Mouse (Mus musculus) CD8-positive naive resting alpha-beta T cell, adult 2 months (primary cell): Measurements from ENCODE around the gene Xrcc6.
A peak's percentile ranks its signal among the peaks of the same experiment; 100 is the strongest.
"Not testable (repeated sequence)": the region's sequence is repeated elsewhere in the genome, so short reads cannot be mapped to it uniquely, and the experiment has no call there.

ENCODE experiments used
- DNase-seq, 2 experiments: peaks; one replicate each; pipeline ENCODE4 v3.0.0; 2022; ENCODE audit warnings: low read depth in 2 of 2, low spot score in 2 of 2

The Xrcc6 gene

DNA sequence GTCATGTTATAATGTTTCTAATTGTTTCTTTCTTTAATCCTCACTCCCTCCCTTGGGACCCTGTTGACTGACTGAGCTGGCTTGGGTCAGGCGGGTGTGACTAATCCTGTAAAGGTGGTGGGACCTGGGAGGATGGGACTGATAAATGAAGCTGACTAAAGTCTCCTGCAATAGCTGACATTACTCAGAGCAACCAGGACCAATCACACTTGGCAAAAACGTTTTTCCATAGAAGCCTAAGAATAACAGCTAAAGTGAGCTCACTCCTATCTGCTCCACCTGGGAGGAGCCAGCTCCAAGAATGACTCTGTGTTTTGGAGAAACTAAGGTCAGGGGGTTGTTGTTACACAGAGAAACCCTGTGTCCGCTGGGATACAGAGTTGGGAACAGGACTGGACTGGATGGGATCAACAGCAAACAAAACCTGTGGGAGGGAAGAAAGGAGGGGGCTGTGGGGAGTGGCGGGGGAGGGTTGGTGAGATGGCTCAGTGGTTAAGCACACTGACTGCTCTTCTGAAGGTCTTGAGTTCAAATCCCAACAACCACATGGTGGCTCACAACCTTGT is 22.6 kb upstream of the Xrcc6 start:
- no peak for DNase-seq

DNA sequence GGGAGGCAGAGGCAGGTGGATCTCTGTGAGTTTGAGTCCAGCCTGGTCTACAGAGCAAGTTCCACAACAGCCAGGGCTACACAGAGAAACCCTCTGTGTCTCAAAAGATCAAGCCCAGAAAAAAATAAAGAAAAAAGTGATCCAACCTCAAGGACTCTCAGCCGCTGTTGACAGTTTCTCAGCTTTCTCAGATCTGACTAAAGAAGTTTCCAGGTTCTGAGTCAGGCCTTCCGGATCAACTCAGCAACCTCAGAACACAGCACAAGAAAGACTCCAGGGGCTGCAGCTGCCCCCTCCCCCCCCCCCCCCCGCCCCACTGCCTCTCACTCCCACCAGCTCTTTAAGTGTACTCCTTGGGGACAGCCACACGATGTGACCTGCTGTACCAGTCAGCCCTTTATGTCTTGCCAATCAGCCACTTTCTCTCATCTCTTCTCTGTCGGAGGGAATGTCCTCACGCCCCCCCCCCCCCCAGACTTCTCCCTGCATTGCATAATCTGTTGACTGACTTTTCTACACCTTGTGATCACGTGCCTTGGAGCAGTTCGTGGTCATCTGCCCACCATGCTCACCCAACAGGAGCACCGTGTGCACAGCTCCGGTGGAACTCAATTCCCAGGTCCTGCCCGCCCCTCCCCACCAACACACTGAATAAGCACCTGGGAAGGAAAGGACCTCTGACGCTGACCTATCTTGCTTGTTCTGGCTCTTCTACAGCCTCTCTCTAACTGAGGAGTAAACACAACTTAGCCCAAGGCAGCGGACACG is 21.4 kb upstream of the Xrcc6 start:
- no peak for DNase-seq

DNA sequence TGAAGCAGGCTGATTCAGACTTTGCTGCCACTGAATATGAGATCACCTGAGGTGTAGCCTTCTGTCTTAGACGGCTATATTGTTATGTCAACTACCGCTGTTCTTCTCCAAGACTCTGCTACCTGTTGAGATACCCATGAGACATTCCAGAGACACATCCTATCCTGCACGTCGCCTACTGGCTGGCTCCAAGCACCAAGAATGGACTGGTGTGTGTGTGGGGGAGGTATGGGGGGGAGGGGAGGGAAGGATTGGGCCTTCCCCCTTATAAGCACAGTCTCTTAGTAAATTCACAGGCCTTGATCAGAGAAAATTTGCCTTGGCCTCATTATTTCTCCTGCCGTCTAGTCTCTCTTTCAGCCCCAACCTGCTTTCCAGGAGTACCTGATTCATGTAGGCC is 19.8 kb upstream of the Xrcc6 start:
- DNase-seq: no peak

DNA sequence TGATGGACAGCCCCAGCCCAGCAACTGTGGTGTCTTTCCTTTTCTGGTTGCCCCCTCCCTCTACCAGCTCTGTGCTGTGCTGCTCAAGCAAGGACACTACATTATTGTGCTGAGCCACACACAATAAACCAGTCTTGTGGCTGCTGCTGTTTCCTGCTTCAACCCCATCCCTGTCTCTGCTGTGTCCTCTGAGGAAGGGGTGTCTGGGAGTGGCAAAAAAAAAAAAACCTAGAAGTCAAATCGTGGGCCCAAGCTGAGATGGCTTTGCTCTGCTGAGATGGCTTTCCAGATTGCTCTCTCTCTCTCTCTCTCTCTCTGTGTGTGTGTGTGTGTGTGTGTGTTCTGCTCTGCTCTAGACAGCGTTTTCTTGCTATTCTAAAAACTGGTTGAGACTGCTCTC is 19.2 kb upstream of the Xrcc6 start:
- DNase-seq: no peak

DNA sequence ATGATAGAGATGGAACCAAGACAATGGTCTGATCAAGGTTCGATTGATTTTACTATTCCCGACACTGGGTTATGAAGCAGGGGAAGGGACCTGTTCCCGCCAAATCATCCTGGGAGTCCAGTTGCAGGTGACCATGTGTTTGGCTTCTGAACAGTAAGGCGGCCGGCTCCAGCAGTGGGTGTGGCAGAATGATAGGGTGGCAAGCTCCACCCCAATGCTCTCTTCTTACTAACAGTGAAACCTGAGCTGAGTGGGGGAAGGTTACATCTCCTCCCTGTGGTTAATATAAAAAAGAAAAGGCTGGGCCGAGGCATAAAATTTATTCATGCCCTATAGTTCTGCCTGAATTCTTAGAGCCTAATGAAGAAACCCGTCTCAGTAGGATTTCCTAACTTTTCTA is 18.5 kb upstream of the Xrcc6 start:
- DNase-seq: no peak

DNA sequence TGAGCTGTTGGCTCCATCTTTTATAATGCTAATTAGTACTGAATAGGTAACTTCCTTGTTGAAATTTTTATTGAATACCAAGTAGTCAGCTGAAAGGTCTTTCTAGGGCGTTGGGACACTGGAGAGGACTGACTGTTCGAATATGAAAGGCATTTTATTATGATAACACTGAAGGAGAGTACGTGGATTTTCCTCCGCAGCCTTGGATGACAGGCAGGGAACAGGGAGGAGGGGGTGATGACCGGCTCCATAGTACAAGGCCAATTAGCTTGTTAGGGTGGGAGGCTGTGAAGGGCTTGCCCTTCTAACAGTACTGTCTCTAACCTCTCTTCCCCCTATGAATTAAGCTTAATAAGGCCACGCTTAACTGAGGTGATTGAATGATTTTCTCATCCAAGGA is 18.0 kb upstream of the Xrcc6 start:
- DNase-seq: not testable (repeated sequence)

DNA sequence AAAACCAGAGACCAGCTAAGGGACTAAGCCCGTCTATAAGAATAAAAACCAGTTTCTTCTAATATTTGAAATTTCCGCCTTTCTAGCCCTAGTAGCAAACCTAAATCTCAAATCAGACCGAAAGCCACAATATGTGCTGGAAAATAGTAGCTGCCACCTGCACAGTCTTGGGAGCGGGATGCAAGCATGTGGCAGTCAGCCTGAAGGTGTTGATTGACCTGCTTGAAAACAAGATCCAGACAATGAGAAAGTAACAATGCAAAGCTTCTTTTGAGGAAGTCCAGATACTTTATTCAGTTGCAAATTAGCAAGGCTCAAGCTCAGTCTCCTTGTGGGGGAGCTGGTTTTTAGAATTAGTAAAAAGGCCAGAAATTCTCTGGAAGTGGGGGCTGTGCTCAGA is 17.1 kb upstream of the Xrcc6 start:
- DNase-seq: not testable (repeated sequence)

DNA sequence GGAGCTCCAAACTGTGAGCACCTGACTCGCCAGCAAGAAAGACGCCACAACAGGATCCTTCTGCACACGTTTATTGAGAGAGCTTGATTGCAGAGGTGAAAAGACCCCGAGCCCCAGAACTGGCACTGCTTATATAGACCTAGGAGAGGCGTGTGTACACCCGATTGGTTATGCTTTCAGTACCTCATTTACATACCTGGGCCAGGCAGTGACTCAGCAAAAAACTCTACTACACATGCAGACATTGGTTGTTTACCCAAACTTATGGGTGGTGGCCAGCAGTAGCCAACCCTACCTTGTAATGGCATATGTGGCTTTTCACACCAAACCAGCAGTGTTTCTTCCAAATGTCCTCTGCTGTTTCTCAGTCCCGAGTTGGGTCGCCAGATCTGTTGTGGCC is 12.5 kb upstream of the Xrcc6 start:
- not testable (repeated sequence) for DNase-seq

DNA sequence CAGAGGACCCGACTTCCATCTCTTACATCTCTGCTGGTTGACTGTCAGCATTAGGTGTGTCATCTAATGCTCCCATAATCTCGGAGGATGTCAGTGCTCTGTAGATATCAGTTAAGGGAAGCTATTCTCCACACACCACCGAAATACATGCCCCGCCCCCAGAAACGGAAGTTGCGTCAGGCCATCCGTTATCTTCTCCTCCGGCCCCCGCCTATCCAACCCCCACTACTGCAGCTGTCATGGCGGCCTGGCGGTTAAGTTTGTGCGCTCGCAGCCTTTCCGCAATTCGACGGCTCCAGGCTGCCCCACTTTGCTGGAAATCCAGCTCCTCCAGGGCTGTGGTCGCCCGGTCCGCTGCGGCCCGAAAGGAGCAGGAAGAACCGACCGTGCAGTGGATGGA is 7.3 kb upstream of the Xrcc6 start, which contains the start of gene 1700029P11Rik:
TSS of gene 1700029P11Rik (plus strand) at position 220 of the 400 bp plus-strand sequence.
- DNase-seq: no peak

DNA sequence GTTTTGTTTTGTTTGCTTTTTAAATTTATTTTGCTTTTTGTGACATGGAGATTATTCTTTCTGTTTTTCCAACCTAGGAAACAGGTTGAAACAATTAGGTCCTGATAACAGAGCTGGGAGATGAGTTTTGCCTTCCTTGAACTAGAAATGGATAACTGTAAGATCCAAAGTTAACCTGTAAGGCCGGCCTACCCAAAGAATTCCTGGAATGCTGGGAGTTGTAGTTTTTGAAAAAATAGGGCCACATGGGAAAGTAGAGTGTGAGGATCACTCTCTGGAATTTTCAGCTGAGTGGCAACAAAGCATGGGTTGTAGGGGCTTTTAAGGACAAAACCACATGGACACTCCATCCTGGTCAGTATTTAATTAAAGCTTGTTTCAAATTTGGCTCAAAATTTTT is 5.5 kb upstream of the Xrcc6 start:
- DNase-seq: no peak

DNA sequence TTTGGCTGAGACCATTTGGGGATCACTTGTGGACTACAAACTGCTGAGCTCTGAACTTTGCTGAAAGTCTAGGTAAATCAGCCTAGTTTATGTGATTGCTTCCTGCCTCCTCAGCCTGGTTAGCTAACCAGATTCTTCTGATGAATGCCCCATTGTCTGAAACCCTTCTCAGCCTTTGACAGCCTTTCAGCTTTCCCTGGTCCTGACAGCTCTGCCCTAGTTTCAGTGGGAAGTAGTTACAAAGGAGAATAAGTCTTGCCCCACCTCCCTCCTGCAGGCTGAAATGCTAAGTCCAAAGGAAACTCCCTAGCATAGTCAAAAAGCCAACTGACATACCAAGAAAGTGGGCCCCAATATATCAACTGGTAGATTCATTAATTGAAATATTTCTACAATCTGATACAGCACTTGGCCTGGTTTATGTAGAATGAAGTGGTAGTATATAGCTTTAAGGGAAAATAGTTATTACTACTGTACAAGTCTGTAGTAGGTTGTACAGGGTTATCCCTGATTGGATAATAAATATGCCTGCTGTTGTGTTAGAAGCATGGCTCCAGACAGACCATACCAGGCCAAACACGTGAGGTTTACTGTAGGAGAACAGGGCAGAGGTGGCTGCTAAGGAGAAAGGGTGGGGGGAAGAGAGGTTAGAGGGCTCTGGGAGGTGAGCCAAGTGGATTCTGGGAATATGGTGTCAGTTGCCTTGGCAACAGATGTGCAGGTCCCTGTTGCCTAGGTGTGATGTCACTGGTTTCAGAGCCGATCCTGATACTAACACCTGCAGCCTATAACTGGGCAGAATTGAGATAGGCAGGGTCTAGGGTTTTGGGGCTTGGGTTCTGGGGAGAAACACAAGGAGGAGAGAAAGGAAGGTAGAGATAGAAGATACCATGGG is 2.1 kb upstream of the Xrcc6 start:
- no peak for DNase-seq

DNA sequence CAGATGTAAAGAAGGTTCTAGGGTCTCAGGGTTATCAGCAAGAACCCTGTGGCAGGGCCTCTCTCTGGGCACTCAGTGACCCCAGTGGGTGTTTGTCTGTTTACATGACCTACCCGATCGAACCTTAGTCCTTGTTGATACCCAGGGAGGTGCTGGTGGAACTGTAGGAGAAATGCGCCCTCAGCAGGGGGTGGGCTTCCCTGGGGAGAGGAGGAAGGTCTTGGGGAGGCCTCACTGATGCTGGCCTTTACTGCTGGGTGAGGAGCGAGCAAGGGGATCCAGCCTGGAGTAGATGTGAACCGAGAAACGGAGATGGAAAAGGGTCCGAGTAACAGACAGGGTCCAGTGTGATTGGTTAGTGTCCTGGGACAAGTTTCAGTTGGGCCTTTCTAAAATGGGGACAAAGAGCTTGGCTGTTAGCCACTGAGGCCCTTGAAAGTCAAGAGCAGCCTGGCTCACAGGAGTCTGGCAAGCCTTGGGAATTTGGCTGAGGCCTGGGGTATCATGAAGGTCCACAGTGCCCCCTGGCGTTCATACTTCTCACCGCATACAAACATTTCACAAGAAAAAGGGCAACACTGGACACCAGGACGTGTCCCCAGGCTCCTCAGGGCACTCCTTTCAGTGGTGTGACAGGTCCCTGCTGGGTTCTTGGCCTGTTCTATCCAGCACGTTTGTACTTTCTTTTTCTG is 1.9 kb downstream of the Xrcc6 start:
- peak; percentile 29 to 63 for DNase-seq

DNA sequence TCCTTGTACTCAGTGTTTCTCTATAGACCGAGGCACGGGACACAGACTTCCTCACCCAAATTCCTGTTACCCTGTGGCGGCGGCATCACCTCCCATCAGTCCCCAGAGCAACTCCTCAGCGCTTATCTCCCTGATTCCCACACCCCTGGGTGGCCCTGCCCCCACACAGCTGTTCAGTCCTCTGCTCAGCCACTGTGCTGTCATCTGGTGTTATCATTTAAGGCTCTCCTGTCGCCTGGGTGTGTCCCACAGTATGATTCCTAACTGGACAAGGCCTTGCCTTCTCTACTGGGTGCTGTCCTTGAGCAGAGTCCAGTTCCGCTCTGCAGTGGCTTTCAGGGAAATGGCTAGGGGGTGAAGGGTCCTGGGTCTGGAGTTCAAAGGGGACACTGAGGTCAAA is 2.9 kb downstream of the Xrcc6 start:
- no peak for DNase-seq

DNA sequence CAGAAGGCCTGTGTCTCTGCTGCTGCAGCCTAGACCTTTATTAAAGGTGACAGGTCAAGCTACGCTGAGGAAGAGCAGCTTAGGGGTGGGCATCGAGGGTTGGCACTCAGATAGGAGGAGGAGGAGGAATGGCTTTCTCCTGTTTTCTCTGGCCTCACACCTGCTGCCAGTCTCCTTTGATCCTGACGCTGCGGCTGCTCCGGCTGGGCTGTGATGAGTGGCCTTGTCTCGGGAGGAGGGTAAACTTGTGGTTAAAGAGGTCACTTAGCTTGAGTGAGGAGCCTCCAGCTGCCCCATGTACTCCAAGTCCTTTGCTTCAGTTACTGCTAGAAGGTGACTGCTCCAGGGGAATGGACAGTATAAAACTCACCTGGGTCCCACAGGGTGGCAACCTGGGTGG is 6.4 kb downstream of the Xrcc6 start:
- DNase-seq: no peak

DNA sequence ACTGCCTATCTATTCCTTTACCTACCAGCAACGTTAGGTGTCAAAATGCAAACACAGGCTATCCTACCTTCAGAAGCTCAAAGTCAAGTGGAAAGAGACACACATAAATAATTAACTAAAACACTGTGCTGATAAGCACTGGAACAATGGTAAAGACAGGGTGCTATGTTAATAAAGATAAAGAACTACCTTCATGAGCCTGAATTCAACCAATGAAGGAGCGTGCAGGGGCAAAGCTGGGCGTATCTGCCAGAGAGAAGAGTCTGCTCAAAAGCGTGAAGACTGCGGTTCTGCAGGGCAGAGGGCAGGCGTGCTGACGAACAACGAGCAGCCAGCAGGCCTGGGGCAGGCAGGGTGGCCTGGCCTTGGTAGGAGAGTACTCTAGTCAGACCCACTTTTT is 16.6 kb downstream of the Xrcc6 start:
- no peak for DNase-seq

DNA sequence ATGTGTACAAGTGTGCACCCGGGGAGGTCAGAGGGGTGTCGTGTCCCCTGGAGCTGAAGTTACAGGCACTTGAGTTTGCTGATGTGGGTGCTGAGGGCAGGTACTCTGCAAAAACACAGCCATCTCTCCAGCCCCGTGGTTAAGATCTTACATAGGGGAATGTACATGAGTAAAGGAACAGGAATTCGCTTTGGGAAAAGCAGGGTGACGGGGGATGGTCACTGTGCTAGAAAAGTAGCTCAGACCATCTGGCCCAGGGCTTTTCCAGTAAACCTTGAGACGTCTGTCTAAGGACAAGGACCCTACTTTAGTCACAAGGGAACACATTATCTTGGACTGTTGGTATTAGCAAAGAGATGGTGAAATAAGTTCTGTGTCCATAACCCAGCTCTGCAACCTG is 24.3 kb downstream of the Xrcc6 start:
- no peak for DNase-seq

DNA sequence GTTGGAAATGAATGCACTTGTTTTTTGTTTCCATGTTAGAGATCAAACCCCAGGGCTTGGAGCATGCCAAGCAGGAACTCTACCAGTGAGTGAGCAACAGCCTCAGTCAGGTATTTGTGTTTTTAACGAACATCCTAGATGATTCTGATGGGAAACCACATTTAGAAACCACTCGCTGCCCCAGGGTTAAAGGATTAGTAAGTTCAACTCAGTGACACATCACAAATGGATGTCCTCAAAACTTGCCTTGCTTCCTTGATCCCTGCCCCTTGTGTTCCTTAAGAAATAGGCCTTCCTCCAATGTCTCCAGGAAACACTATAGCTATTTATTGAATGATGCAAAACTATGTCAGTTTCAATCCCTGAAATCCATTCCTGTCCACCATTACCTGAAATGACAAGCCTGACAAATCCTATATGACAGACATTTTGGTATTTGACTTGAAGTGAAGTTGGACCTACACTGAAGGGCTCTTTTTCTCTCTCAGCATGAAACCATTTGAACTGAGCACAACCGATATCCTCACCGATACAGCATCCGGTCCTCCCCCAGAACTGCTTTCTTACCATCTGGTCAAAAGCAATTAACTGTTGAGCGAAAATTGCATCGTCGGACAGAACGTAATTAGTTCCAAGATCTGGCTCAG is 27.2 kb downstream of the Xrcc6 start:
- no peak for DNase-seq

DNA sequence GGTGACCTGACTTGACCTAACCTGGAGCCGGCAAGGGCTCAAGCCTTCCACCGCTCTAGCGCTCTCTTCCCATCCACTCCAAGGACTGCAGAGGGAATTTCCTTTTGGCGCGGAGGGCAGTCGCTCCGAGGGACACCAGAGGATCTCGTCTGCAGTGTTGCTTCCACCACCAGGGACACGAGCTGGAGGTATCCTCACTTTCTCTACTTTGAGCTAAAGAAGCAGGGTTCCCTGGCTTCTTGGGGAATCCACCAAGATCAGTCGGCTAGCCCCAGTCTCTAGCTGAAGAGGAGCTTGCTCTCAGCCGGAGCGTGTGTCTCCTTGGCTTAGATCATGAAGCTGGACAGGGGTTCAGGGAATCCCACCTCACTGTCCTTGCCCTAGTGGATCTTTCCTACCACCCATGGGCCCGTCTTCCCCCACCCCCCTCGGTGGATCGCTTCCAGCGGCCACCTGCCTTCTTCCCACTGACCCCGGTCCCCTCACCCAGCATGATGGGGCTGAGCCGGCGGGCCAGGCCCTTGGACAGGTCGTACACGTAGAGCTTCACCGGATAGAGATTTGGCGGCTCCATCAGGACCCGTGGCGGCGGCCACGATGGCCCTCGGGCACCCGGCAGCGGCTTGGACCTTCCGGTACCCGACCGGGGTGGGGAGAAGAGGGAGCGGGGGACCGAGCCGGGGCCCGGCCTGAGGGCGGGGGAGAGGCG is 27.9 kb downstream of the Xrcc6 start:
- peak in 1 of 2 experiments; percentile 7 for DNase-seq

DNA sequence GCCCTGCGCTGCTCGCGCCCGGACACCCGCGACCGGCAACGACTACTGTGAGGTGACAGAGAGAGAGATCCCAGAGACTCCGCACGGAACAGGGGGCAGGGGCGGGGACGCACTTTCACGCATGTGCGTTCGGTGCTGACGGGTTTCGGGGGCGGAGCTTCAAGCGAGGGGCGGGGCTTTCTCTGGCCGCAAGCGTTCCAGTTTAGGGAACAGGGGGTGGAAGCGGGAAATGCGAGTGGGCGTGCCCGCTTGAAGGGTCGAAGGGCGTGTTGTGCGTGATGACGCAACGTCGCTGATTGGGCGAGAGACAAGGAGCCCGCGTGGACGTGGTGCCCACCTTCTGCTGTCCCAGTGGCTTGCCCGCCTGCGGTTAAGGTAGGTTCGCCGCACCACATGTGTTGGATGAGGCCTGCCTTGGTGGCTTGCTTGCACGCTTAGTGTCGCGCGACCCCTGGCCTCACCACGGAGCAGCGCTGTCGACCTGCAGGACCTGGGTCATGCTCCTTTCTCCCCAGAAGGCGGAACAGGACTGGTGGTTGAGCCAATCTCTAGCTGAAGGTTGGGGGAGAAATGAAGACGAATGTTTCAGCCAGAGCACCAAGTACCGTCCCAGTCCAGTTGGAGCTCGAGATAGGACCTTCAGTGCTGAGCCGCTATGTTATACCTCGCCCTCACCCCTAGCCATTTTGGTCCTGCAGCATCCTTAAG is 28.6 kb downstream of the Xrcc6 start:
- peak; percentile 98 to 99 for DNase-seq

DNA sequence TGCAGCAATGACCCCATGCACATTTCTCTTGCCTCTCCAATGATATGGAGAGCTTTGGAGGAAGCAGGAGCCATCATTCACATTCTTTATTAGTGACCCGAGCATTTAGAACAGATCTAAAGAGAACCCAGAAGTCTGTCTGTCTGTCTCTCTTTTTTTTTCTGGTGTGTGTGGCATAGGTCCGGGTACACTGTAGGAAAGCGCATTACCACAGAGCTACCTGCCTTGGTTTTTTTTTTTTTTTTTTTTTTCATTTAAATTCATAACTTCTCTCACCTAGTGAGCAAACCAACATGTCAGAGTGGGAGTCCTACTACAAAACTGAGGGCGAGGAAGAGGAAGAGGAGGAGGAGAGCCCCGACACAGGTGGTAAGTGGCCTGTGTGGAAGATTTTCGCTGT is 29.2 kb downstream of the Xrcc6 start:
- no peak for DNase-seq
